Mouse (Mus musculus): ENCODE measurements around the gene Igfbp7. TPM values are rescaled to one million over a fixed set of nuclear protein-coding genes. Genes with fewer than 3 reads are reported as not detected.
A peak's percentile ranks its signal among the peaks of the same experiment; 100 is the strongest.

Gene Igfbp7
- polyA plus RNA-seq, 2 experiments: 100 to 102 TPM

DNA sequence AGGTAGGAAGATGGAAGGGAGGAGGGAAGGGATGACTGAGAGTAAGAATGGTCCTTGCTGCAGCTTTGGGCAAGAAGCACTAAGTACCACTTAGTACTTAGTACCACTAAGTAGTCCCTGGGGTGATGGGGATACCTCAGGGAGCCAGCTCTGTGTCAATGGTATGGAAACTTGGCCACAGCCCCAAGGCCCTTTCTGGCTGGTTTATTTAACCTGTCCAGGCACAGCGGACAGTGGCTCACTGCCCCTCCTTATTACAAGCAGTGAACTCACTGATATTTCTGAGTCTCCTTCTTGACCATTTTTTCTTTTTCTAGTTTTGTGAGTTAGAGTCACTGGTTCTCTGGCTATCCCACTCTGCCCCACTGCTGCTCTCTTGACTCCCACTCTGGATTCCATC lies 40.7 kb downstream of the Igfbp7 start:
- Histone ChIP-seq H3K9me3 (ENCODE audit: control insufficient read depth, low read length) (no peaks in the 10 kb centered on the region), H3K36me3 (ENCODE audit: control insufficient read depth, insufficient read depth, low read length) (no peaks in the 10 kb centered on the region), H3K27ac (replicated peaks; ENCODE audit: low read depth, low read length) (no peak overlapping the region), H3K4me2 (replicated peaks; ENCODE audit: low read depth, low read length, severe bottlenecking) (no peak overlapping the region), H3K4me1 (ENCODE audit: control insufficient read depth, insufficient read depth, low read length) (peaks cover 33% of the 10 kb centered on the region), H3K9ac (ENCODE audit: low read depth, low read length, severe bottlenecking) (no peak overlapping the region), H3K4me3 (replicated peaks; ENCODE audit: low read length) (no peak overlapping the region), H3K27me3 (ENCODE audit: control insufficient read depth, insufficient read depth, low read length) (no peaks in the 10 kb centered on the region)
- ATAC-seq (ENCODE audit: low FRiP score, low read depth) (no peak), DNase-seq (ENCODE audit: low spot score) (no peak)
- no peak for TF ChIP-seq POLR2A (IDR thresholded peaks at IDR 0.05; ENCODE audit: borderline replicate concordance, extremely low read depth, insufficient read depth, insufficient read length)
- 94% methylated on average over 1 of the region's 1 CpGs for WGBS

- no peak for TF ChIP-seq POLR2A (IDR thresholded peaks at IDR 0.05; ENCODE audit: borderline replicate concordance, extremely low read depth, insufficient read depth, insufficient read length)
- WGBS: 53% methylated on average over 8 of the region's 8 CpGs
- ATAC-seq (ENCODE audit: low FRiP score, low read depth) (no peak), DNase-seq (ENCODE audit: low spot score) (no peak)
- H3K4me3 ChIP-seq (replicated peaks; ENCODE audit: low read length): no peak overlapping the region
- H3K4me1 ChIP-seq (ENCODE audit: control insufficient read depth, insufficient read depth, low read length): peaks cover 33% of the 10 kb centered on the region
- H3K4me2 ChIP-seq (replicated peaks; ENCODE audit: low read depth, low read length, severe bottlenecking): no peak overlapping the region
- H3K36me3 ChIP-seq (ENCODE audit: control insufficient read depth, insufficient read depth, low read length): no peaks in the 10 kb centered on the region
- no peaks in the 10 kb centered on the region for H3K9me3 ChIP-seq (ENCODE audit: control insufficient read depth, low read length)
- H3K9ac ChIP-seq (ENCODE audit: low read depth, low read length, severe bottlenecking): no peak overlapping the region
- no peaks in the 10 kb centered on the region for H3K27me3 ChIP-seq (ENCODE audit: control insufficient read depth, insufficient read depth, low read length)
- no peak overlapping the region for H3K27ac ChIP-seq (replicated peaks; ENCODE audit: low read depth, low read length)
Observed at GRCm38 (mm10) chr5:77366313-77366712, 41.5 kb downstream of the Igfbp7 start.

- Histone ChIP-seq H3K4me2 (replicated peaks; ENCODE audit: low read depth, low read length, severe bottlenecking) (no peak overlapping the region), H3K4me1 (ENCODE audit: control insufficient read depth, insufficient read depth, low read length) (peaks cover 24% of the 10 kb centered on the region), H3K9ac (ENCODE audit: low read depth, low read length, severe bottlenecking) (no peak overlapping the region), H3K27ac (replicated peaks; ENCODE audit: low read depth, low read length) (no peak overlapping the region), H3K36me3 (ENCODE audit: control insufficient read depth, insufficient read depth, low read length) (no peaks in the 10 kb centered on the region), H3K27me3 (ENCODE audit: control insufficient read depth, insufficient read depth, low read length) (no peaks in the 10 kb centered on the region), H3K9me3 (ENCODE audit: control insufficient read depth, low read length) (no peaks in the 10 kb centered on the region), H3K4me3 (replicated peaks; ENCODE audit: low read length) (no peak overlapping the region)
- DNase-seq (ENCODE audit: low spot score) (peak; percentile 64), ATAC-seq (ENCODE audit: low FRiP score, low read depth) (no peak; the same call in 1 of the 2 replicates)
- WGBS: 74% methylated on average over 3 of the region's 3 CpGs
- TF ChIP-seq POLR2A (IDR thresholded peaks at IDR 0.05; ENCODE audit: borderline replicate concordance, extremely low read depth, insufficient read depth, insufficient read length): no peak
Observed at GRCm38 (mm10) chr5:77364443-77365038, 43.3 kb downstream of the Igfbp7 start.

DNA sequence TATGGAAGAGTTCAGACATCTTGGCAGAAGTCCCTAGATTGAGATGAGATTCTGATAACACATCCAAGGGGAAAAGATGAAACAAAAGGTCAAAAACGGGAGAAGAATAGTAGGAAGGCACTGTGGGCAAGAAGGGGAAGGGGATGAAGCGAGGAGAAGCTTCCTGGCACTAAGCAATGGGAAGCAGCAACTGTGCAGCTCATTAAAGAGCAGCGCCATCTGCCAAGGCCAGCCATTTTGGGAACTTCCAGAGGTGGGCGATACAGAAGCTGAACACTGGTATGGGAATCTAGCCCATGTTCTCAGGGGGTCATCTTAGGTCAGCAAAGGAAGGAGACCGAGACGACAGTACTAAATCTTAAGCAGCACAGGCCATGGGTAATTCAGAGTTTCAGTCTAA lies 44.2 kb downstream of the Igfbp7 start:
- H3K4me2 ChIP-seq (replicated peaks; ENCODE audit: low read depth, low read length, severe bottlenecking): no peak overlapping the region
- no peak for ATAC-seq (ENCODE audit: low FRiP score, low read depth)
- 87% methylated on average over 6 of the region's 6 CpGs for WGBS

GRCm38 (mm10) chr5:77362120-77362519 lies 45.7 kb downstream of the Igfbp7 start:
- TF ChIP-seq POLR2A (IDR thresholded peaks at IDR 0.05; ENCODE audit: borderline replicate concordance, extremely low read depth, insufficient read depth, insufficient read length): no peak
- ATAC-seq (ENCODE audit: low FRiP score, low read depth): no peak
- H3K4me1 ChIP-seq (ENCODE audit: control insufficient read depth, insufficient read depth, low read length): peaks cover 22% of the 10 kb centered on the region
- no peak overlapping the region for H3K4me2 ChIP-seq (replicated peaks; ENCODE audit: low read depth, low read length, severe bottlenecking)
- H3K27ac ChIP-seq (replicated peaks; ENCODE audit: low read depth, low read length): no peak overlapping the region
- DNase-seq (ENCODE audit: low spot score): no peak
- H3K36me3 ChIP-seq (ENCODE audit: control insufficient read depth, insufficient read depth, low read length): no peaks in the 10 kb centered on the region
- no peaks in the 10 kb centered on the region for H3K9me3 ChIP-seq (ENCODE audit: control insufficient read depth, low read length)
- 39% methylated on average over 3 of the region's 3 CpGs for WGBS
- no peak overlapping the region for H3K4me3 ChIP-seq (replicated peaks; ENCODE audit: low read length)
- H3K27me3 ChIP-seq (ENCODE audit: control insufficient read depth, insufficient read depth, low read length): no peaks in the 10 kb centered on the region
- no peak overlapping the region for H3K9ac ChIP-seq (ENCODE audit: low read depth, low read length, severe bottlenecking)

More for the DNA sequence above, 44.2 kb downstream of the Igfbp7 start:
- Histone ChIP-seq H3K9me3 (ENCODE audit: control insufficient read depth, low read length) (no peaks in the 10 kb centered on the region), H3K27me3 (ENCODE audit: control insufficient read depth, insufficient read depth, low read length) (no peaks in the 10 kb centered on the region), H3K4me3 (replicated peaks; ENCODE audit: low read length) (no peak overlapping the region), H3K4me1 (ENCODE audit: control insufficient read depth, insufficient read depth, low read length) (peaks cover 23% of the 10 kb centered on the region), H3K9ac (ENCODE audit: low read depth, low read length, severe bottlenecking) (no peak overlapping the region), H3K27ac (replicated peaks; ENCODE audit: low read depth, low read length) (no peak overlapping the region), H3K36me3 (ENCODE audit: control insufficient read depth, insufficient read depth, low read length) (no peaks in the 10 kb centered on the region)
- no peak for TF ChIP-seq POLR2A (IDR thresholded peaks at IDR 0.05; ENCODE audit: borderline replicate concordance, extremely low read depth, insufficient read depth, insufficient read length)
- DNase-seq (ENCODE audit: low spot score): no peak
